Mouse (Mus musculus): Measurements from ENCODE around the gene Hibadh.

DNA sequence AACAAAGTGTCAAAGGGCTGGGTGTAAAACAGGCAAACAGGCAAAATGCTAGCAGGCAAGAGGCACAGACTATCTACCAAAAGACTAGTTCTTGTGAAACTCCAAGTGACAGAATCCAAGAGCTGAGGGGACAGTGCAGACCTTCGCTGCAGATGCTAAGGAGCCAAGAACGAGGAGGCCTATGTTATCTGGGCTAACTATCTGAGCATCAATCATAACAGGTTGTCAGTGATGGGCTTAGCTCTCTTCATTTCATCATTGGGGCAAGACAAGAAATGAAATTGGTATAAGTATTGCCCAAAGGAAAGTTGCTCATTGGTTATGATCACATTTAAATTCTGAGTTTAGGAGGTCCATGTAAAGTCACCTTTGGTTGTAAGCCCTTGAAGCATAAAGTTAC is 4.8 kb downstream of the Hibadh start:
- TF ChIP-seq CTCF (conservative IDR thresholded peaks at IDR 0.05; ENCODE audit: insufficient read depth, insufficient read length, low read depth, low read length) (no peak), POLR2A (IDR thresholded peaks at IDR 0.05; ENCODE audit: low read depth, low read length) (no peak)
